Mouse (Mus musculus) liver, postnatal 0 days (tissue): ENCODE data around the gene Lrguk. TPM values are rescaled to one million over a fixed set of nuclear protein-coding genes. Genes with fewer than 3 reads are reported as not detected.

Experiments
- ATAC-seq: fragments of 200-750 bp; cut with Nextera tagmentation; 2 replicates; pipeline ENCODE4 v1.8.0; 2017; ENCODE audit warnings: mild to moderate bottlenecking, moderate library complexity
- DNase-seq: peaks from one replicate; pipeline ENCODE4 v3.0.0-alpha.2; 2016
- H3K27ac ChIP-seq: fragments of 300-500 bp; sonication (generic); 2 replicates; pipeline ENCODE4 v1.5.1; 2014; ENCODE audit warnings: antibody characterized with exemption, moderate library complexity, mild to moderate bottlenecking, low read depth
- H3K27me3 ChIP-seq: fragments of 300-500 bp; sonication (generic); 2 replicates; pipeline ENCODE4 v1.6.1; 2014; ENCODE audit warnings: low read length, control low read depth, mixed read lengths; ENCODE audit not compliant: insufficient read depth
- H3K36me3 ChIP-seq: fragments of 300-500 bp; sonication (generic); replicated peaks from 2 replicates; pipeline ENCODE4 v1.6.1; 2014; ENCODE audit warnings: mild to moderate bottlenecking, control low read depth, low read length, moderate library complexity, mixed read lengths; ENCODE audit not compliant: insufficient read depth
- H3K4me1 ChIP-seq: fragments of 300-500 bp; sonication (generic); 2 replicates; pipeline ENCODE4 v1.6.1; 2014; ENCODE audit warnings: antibody characterized with exemption, mild to moderate bottlenecking, control low read depth; ENCODE audit not compliant: insufficient read depth
- H3K4me2 ChIP-seq: fragments of 300-500 bp; sonication (generic); 2 replicates; pipeline ENCODE4 v1.6.1; 2014; ENCODE audit warnings: low read depth, mild to moderate bottlenecking, low read length, moderate library complexity, mixed read lengths
- H3K4me3 ChIP-seq: fragments of 300-500 bp; sonication (generic); 2 replicates; pipeline ENCODE4 v1.5.1; 2014; ENCODE audit warnings: low read depth, low read length
- H3K9ac ChIP-seq: fragments of 300-500 bp; sonication (generic); replicated peaks from 2 replicates; pipeline ENCODE4 v1.6.1; 2014; ENCODE audit warnings: mild to moderate bottlenecking, moderate library complexity
- H3K9me3 ChIP-seq: fragments of 300-500 bp; sonication (generic); 2 replicates; pipeline ENCODE4 v1.6.1; 2016; ENCODE audit warnings: mild to moderate bottlenecking, control low read depth, low read length, mixed read lengths
- CTCF ChIP-seq: sonication (generic); IDR thresholded peaks from 2 replicates; pipeline ENCODE4 v1.5.1; 2016; ENCODE audit warnings: antibody characterized with exemption, low read depth
- EP300 ChIP-seq: IDR thresholded peaks from 2 replicates; pipeline ENCODE4 v1.6.1; 2016; ENCODE audit warnings: antibody characterized with exemption, low read depth, mild to moderate bottlenecking
- WGBS: fragments of 180-500 bp; shearing (Covaris S2); extraction: QIAGEN DNeasy Blood & Tissue Kit; methylation state at CpG from one replicate; pipeline ENCODE4 v1.1.7; 2014; ENCODE audit not compliant: insufficient replicate concordance; 5-methylcytosine and 5-hydroxymethylcytosine counted together
- polyA plus RNA-seq: library from polyadenylated mRNA; unstranded; fragments of >200 nt; fragmentation: Nextera tagmentation; extraction: Ambion mirVana; gene quantifications from 2 replicates; pipeline ENCODE4 v1.2.1, GENCODE M21; 2015

Lrguk gene
- polyA plus RNA-seq, 1 experiment from 2014 or later, result 0.04 TPM

DNA sequence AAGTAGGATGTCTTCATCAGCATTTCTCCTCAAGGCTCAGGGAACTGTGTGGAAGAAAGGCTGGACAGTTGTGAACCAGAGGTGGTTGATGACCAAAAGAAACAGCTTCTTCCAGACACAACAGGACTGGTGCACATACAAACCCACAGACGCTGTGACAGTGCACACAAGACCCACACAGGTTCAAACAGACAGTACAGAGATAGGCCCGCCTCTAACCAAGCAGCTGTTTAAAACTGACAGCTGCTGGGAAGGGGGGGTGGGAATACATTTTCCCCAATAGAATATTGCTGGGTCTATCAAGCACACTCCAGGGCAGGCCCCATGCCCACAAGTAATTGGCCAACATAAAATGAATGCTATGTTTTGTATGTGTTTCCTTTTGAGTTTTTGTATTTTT, 95.2 kb downstream of the Lrguk start:
- Histone ChIP-seq H3K4me3 (no peak overlapping the region), H3K36me3 (no peaks in the 10 kb centered on the region), H3K4me1 (no peaks in the 10 kb centered on the region), H3K9me3 (no peaks in the 10 kb centered on the region), H3K27me3 (no peaks in the 10 kb centered on the region), H3K9ac (no peak overlapping the region), H3K4me2 (no peak overlapping the region), H3K27ac (no peak overlapping the region)
- no peak for TF ChIP-seq EP300
- no peak for TF ChIP-seq CTCF
- DNase-seq, result no peak
- 60% methylated on average over 2 of the region's 2 CpGs for WGBS
- no peak for ATAC-seq

DNA sequence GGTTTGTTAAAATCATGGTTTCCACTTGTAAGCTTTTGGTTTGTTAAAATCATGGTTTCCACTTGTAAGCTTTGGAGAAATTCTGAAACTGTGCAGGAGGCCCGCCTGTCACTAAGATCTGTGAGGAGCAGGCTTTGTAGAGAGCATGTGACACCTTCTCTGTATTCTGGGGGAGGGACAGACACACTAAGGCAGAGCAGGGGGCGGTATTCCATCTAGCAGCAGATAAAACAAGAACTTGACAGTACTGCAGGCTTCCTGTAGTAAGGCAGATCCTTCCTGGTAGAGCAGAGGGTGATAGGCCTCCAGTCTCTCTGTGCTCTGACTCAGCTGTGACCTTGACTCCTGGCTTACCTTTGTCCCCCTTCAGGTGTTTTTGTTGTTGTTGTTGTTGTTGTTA, 100.0 kb downstream of the Lrguk start:
- no peak overlapping the region for H3K27ac ChIP-seq
- no peak overlapping the region for H3K4me2 ChIP-seq
- no peaks in the 10 kb centered on the region for H3K9me3 ChIP-seq
- no peaks in the 10 kb centered on the region for H3K27me3 ChIP-seq
- no peaks in the 10 kb centered on the region for H3K36me3 ChIP-seq
- H3K9ac ChIP-seq, result no peak overlapping the region
- no peak for ATAC-seq
- H3K4me1 ChIP-seq, result no peaks in the 10 kb centered on the region
- H3K4me3 ChIP-seq, result no peak overlapping the region
- 33% methylated on average over 2 of the region's 2 CpGs for WGBS
- TF ChIP-seq EP300, result no peak
- TF ChIP-seq CTCF, result no peak
- no peak for DNase-seq

DNA sequence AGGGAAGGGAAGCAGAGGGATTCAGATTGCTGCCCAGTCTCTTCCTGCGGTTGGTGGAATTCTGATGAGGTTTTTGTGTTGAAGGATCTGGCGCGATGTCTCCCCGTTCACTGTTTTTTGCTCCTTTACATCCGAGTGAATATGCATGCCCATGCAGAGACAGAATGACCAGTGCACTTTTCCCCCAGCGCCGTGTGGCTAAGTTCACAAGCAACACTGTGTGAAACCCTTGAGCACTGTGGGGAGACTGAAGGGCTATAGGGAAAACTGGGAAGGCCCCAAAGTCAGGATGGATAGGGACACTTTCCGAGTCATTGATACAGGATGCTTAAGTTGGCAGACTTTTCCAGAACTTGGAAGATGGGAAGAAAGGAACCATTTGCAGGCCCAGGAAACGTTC, 103.1 kb downstream of the Lrguk start:
- DNase-seq (no peak), ATAC-seq (no peak)
- Histone ChIP-seq H3K4me3 (no peak overlapping the region), H3K9me3 (no peaks in the 10 kb centered on the region), H3K27me3 (no peaks in the 10 kb centered on the region), H3K36me3 (no peaks in the 10 kb centered on the region), H3K4me2 (no peak overlapping the region), H3K9ac (no peak overlapping the region), H3K4me1 (no peaks in the 10 kb centered on the region), H3K27ac (no peak overlapping the region)
- WGBS, result 80% methylated on average over 9 of the region's 9 CpGs
- TF ChIP-seq CTCF (no peak), EP300 (no peak)

DNA sequence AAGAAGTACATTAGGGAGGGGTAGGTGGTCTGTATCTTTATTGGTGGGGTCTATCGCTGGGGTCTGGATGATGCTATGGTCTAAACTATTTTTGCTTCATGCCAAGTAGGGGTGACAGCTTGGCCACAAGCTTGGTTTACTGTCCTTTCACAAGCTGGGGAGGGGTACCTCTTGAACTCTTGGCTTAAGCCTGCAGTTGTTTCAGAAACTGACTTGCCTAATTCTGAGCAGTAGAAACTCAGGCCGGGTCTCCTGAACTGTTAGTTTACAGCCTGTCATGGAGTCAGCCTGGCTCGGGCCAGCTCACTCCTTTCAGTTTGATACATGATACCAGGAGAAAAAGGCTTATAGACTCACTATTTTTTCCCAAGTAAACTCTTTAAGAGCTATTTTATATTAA, 109.1 kb downstream of the Lrguk start:
- ATAC-seq (no peak), DNase-seq (no peak)
- 76% methylated on average over 3 of the region's 3 CpGs for WGBS
- Histone ChIP-seq H3K36me3 (no peaks in the 10 kb centered on the region), H3K27me3 (no peaks in the 10 kb centered on the region), H3K9ac (no peak overlapping the region), H3K4me3 (no peak overlapping the region), H3K4me1 (no peaks in the 10 kb centered on the region), H3K27ac (no peak overlapping the region), H3K4me2 (no peak overlapping the region), H3K9me3 (no peaks in the 10 kb centered on the region)
- TF ChIP-seq EP300, result no peak
- no peak for TF ChIP-seq CTCF

DNA sequence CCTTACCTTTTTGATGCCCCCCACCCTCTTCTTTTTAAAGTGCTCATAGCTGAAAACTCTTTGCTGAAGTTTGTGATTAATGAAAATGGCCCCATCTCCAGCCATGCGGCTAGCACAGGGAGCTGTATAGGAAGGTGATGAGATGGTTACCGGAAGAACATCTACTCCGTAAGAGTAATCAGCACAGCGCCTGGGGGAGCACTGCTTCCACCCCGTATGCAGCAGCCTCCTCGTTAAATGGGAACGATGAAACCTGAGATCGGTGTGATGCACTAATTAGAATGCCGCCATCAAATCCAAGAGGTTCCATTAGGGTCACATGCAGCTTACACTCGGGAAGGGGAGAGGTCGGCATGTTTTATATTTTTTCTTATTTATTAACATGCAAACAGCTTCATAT, 113.7 kb downstream of the Lrguk start:
- no peaks in the 10 kb centered on the region for H3K36me3 ChIP-seq
- H3K4me1 ChIP-seq, result no peaks in the 10 kb centered on the region
- H3K9ac ChIP-seq, result no peak overlapping the region
- 82% methylated on average over 11 of the region's 11 CpGs for WGBS
- H3K9me3 ChIP-seq, result no peaks in the 10 kb centered on the region
- DNase-seq (no peak), ATAC-seq (no peak)
- TF ChIP-seq CTCF (no peak), EP300 (no peak)
- no peak overlapping the region for H3K27ac ChIP-seq
- no peaks in the 10 kb centered on the region for H3K27me3 ChIP-seq
- H3K4me2 ChIP-seq, result no peak overlapping the region
- H3K4me3 ChIP-seq, result no peak overlapping the region

DNA sequence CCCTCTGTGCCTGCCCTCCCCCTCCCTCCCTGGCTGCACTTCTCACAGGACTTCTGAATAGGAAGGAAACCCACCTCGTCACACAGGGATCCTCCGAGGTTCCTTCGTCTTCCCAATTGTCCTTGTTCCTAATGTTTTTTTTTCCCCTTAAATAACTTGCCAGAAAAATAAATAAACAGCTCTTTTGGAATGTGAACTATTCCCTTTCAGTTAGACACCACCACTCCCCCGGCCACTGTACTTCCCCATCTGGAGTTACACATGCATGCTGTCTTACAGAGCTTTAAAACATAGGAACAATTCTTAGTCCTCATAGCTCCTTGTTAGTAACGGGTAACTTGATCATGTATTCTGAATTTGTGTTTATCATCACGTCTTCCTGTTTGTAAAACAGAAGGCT, 116.8 kb downstream of the Lrguk start:
- no peak overlapping the region for H3K4me3 ChIP-seq
- no peaks in the 10 kb centered on the region for H3K27me3 ChIP-seq
- H3K4me1 ChIP-seq, result no peaks in the 10 kb centered on the region
- no peak for DNase-seq
- TF ChIP-seq EP300 (no peak), CTCF (no peak)
- no peaks in the 10 kb centered on the region for H3K36me3 ChIP-seq
- no peak overlapping the region for H3K9ac ChIP-seq
- H3K27ac ChIP-seq, result no peak overlapping the region
- no peak overlapping the region for H3K4me2 ChIP-seq
- ATAC-seq, result no peak
- WGBS, result 50% methylated on average over 6 of the region's 6 CpGs
- H3K9me3 ChIP-seq, result no peaks in the 10 kb centered on the region

DNA sequence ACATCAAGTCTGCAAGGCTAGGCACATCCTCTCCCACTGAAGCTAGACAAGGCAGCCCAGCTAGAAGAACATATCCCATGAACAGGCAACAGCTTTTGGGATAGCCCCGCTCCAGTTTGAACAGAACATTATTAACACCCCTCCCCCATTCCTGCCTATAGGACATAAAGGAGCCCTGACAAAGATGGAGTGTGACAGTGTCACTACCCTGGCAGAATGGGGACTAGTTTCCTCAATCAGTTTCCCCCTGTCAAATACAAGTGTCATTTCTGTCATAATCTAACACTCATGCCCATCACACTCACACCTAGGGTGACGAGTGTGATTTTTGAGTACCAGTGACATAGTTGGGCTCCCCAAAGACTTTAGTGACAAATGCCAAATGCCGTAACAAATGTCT, 118.8 kb downstream of the Lrguk start:
- no peak for DNase-seq
- no peak overlapping the region for H3K27ac ChIP-seq
- no peak overlapping the region for H3K4me2 ChIP-seq
- TF ChIP-seq CTCF, result no peak
- no peak for TF ChIP-seq EP300
- no peaks in the 10 kb centered on the region for H3K27me3 ChIP-seq
- 0 out of 2 replicates have a peak, but pooled peaks cover 4% of the 10 kb centered on the region for H3K4me1 ChIP-seq
- no peaks in the 10 kb centered on the region for H3K36me3 ChIP-seq
- H3K4me3 ChIP-seq, result no peak overlapping the region
- H3K9ac ChIP-seq, result no peak overlapping the region
- WGBS, result 82% methylated on average over 3 of the region's 3 CpGs
- no peak for ATAC-seq
- no peaks in the 10 kb centered on the region for H3K9me3 ChIP-seq
